Mouse (Mus musculus) stomach, embryonic 16.5 days (tissue): Measurements from ENCODE around the gene Nbl1. TPM values are rescaled to one million over a fixed set of nuclear protein-coding genes. Genes with fewer than 3 reads are reported as not detected.

Experiments used
- ATAC-seq: fragments of 200-750 bp; cut with Nextera tagmentation; 2 replicates; pipeline ENCODE4 v1.8.0; 2017; ENCODE audit warnings: moderate number of reproducible peaks, moderate TSS enrichment; ENCODE audit not compliant: insufficient read depth, low FRiP score
- H3K27ac ChIP-seq: fragments of 300-500 bp; sonication (generic); 2 replicates; pipeline ENCODE4 v1.5.1; 2014; ENCODE audit warnings: low read length
- H3K27me3 ChIP-seq: fragments of 300-500 bp; sonication (generic); 2 replicates; pipeline ENCODE4 v1.6.1; 2014; ENCODE audit warnings: low read length, control low read depth, mixed read lengths; ENCODE audit not compliant: control insufficient read depth, insufficient read depth
- H3K36me3 ChIP-seq: fragments of 300-500 bp; sonication (generic); 2 replicates; pipeline ENCODE4 v1.6.1; 2014; ENCODE audit warnings: low read length; ENCODE audit not compliant: control insufficient read depth, insufficient read depth
- H3K4me1 ChIP-seq: fragments of 300-500 bp; sonication (generic); 2 replicates; pipeline ENCODE4 v1.6.1; 2014; ENCODE audit warnings: low read length, control low read depth, mixed read lengths; ENCODE audit not compliant: control insufficient read depth, insufficient read depth
- H3K4me2 ChIP-seq: fragments of 300-500 bp; sonication (generic); 2 replicates; pipeline ENCODE4 v1.6.1; 2014; ENCODE audit warnings: low read depth, low read length, mixed read lengths
- H3K4me3 ChIP-seq: fragments of 300-500 bp; sonication (generic); replicated peaks from 2 replicates; pipeline ENCODE4 v1.5.1; 2014; ENCODE audit warnings: mild to moderate bottlenecking, low read length
- H3K9ac ChIP-seq: fragments of 300-500 bp; sonication (generic); 2 replicates; pipeline ENCODE4 v1.6.1; 2014; ENCODE audit warnings: low read length
- H3K9me3 ChIP-seq: fragments of 300-500 bp; sonication (generic); replicated peaks from 2 replicates; pipeline ENCODE4 v1.6.1; 2016; ENCODE audit warnings: low read length, control low read depth; ENCODE audit not compliant: control insufficient read depth
- WGBS: fragments of 180-500 bp; shearing (Covaris S2); extraction: QIAGEN DNeasy Blood & Tissue Kit; methylation state at CpG from one replicate; pipeline ENCODE4 v1.1.7; 2014; 5-methylcytosine and 5-hydroxymethylcytosine counted together
- polyA plus RNA-seq: library from polyadenylated mRNA; unstranded; fragments of >200 nt; fragmentation: Nextera tagmentation; extraction: Ambion mirVana; gene quantifications from 2 replicates; pipeline ENCODE4 v1.2.1, GENCODE M21; 2015

The Nbl1 gene
- polyA plus RNA-seq, 1 experiment from 2014 or later, result 48.8 TPM

DNA sequence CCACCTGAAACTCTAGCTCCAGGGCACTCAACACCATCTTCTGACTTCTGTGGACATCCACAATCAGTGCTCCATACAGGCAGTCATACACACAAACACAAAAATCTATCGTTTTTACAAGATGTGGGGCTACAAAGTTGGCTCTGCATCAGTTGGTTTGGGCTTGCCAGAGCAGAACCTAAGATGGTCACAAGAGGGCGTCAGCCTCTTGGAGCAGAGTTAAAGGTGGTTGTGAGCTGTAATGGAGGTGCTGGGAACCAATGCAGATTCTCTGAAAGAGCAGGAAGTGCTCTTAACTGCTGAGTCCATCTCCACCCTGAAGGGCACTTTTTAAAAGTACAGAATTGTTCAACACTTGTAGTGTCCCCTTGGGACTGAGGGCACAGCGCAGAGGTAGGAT is 33.7 kb upstream of the Nbl1 start:
- ATAC-seq, result no peak
- no peak overlapping the region for H3K27ac ChIP-seq
- no peaks in the 10 kb centered on the region for H3K27me3 ChIP-seq
- peaks cover 10% of the 10 kb centered on the region for H3K4me1 ChIP-seq
- no peak overlapping the region for H3K4me2 ChIP-seq
- no peaks in the 10 kb centered on the region for H3K36me3 ChIP-seq
- WGBS, result 92% methylated on average over 3 of the region's 3 CpGs
- no peak overlapping the region for H3K9ac ChIP-seq
- H3K9me3 ChIP-seq, result no peaks in the 10 kb centered on the region
- no peak overlapping the region for H3K4me3 ChIP-seq

GRCm38 (mm10) chr4:139124940-139125339 is 32.1 kb upstream of the Nbl1 start:
- H3K27me3 ChIP-seq, result no peaks in the 10 kb centered on the region

DNA sequence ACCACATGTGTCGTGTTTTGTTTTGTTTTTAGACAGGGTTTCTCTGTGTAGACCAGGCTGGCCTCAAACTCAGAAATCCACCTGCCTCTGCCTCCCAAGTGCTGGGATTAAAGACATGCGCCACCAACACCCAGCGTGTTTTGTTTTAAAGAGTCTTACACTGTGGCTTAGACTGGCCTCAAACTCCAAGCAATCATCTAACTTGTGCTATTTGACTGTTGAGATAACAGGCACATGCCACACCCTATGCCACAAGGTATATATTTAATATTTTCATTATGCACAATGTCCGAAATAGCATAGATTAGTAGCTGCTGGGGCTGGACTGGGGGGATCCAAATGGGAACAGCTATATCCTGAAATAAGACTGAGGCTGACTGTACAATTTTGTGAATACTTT is 29.8 kb upstream of the Nbl1 start:
- Histone ChIP-seq H3K4me3 (no peak overlapping the region), H3K27ac (no peak overlapping the region), H3K27me3 (no peaks in the 10 kb centered on the region), H3K4me2 (no peak overlapping the region), H3K4me1 (peaks cover 17% of the 10 kb centered on the region), H3K9ac (no peak overlapping the region), H3K9me3 (no peaks in the 10 kb centered on the region), H3K36me3 (no peaks in the 10 kb centered on the region)
- 83% methylated on average over 4 of the region's 4 CpGs for WGBS
- no peak for ATAC-seq

More at GRCm38 (mm10) chr4:139124940-139125339, 32.1 kb upstream of the Nbl1 start:
- Histone ChIP-seq H3K36me3 (no peaks in the 10 kb centered on the region), H3K4me2 (no peak overlapping the region), H3K4me3 (no peak overlapping the region), H3K9ac (no peak overlapping the region), H3K4me1 (peaks cover 18% of the 10 kb centered on the region), H3K27ac (no peak overlapping the region), H3K9me3 (no peaks in the 10 kb centered on the region)
- 64% methylated on average over 6 of the region's 6 CpGs for WGBS
- no peak for ATAC-seq

GRCm38 (mm10) chr4:139120998-139121397 is 28.2 kb upstream of the Nbl1 start:
- Histone ChIP-seq H3K36me3 (no peaks in the 10 kb centered on the region), H3K9ac (no peak overlapping the region), H3K4me1 (peaks cover 21% of the 10 kb centered on the region), H3K4me3 (no peak overlapping the region), H3K9me3 (no peaks in the 10 kb centered on the region), H3K27ac (no peak overlapping the region), H3K4me2 (no peak overlapping the region), H3K27me3 (no peaks in the 10 kb centered on the region)
- no peak for ATAC-seq
- WGBS, result 53% methylated on average over 7 of the region's 7 CpGs

GRCm38 (mm10) chr4:139120281-139120814 is 27.6 kb upstream of the Nbl1 start:
- Histone ChIP-seq H3K36me3 (no peaks in the 10 kb centered on the region), H3K4me2 (no peak overlapping the region), H3K9ac (no peak overlapping the region), H3K27ac (no peak overlapping the region), H3K4me1 (peaks cover 21% of the 10 kb centered on the region), H3K27me3 (no peaks in the 10 kb centered on the region), H3K9me3 (no peaks in the 10 kb centered on the region), H3K4me3 (no peak overlapping the region)
- ATAC-seq, result no peak
- 43% methylated on average over 4 of the region's 4 CpGs for WGBS

DNA sequence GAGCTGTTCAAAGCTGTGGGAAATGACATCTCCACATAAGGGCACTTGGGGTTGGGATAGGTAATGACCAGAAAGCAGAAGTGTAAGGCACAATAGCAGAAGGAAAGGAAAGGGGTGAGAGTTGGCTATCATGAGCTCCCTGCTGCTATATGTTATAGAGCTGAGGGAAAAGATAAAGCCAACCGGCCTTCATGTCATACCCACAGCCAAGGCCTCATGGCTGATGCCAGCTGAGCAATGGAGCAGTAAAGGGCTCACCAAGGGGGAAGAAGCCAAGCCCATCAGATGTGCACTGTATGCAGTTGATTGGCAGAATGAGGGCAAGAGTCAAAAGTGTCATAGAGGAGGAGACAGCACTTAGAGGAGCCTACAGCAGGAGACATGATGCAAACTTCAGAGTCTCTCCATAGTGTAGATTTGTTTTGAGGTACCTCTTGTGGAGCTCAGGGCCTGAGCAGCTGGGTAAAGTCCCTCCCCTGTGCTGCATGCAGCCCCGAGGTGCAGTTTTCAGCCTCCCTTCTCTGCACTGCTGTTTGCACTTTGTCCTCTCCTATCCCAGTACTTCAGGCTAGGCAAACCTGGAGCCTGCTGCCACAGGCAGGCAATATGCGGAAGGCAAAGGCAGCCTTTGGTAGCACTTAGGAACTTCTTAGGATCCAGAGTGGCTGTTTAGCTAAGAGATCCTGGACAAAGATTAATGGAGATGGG is 23.7 kb upstream of the Nbl1 start:
- Histone ChIP-seq H3K4me1 (peaks cover 30% of the 10 kb centered on the region), H3K36me3 (no peaks in the 10 kb centered on the region), H3K27ac (no peak overlapping the region), H3K4me2 (no peak overlapping the region), H3K9me3 (no peaks in the 10 kb centered on the region), H3K4me3 (no peak overlapping the region), H3K27me3 (no peaks in the 10 kb centered on the region), H3K9ac (no peak overlapping the region)
- 72% methylated on average over 3 of the region's 3 CpGs for WGBS
- no peak for ATAC-seq

DNA sequence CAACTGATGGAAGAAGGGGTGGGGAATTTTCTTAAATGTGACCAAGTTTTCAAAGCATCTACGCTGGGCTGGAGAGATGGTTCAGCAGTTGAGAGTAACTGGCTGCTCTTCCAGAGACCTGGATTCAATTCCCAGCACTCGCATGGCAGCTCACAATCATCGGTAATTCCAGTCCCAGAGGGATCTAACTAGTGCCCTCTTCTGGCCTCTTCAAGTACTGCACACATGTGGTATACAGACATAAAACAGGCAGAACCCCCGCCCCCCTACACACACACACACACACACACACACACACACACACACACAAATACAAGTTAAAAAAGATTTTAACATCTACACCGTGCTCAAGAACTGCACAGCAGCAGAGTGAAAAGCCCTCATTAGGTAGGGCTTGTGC is 22.9 kb upstream of the Nbl1 start:
- Histone ChIP-seq H3K27ac (no peak overlapping the region), H3K9me3 (no peaks in the 10 kb centered on the region), H3K27me3 (no peaks in the 10 kb centered on the region), H3K9ac (no peak overlapping the region), H3K36me3 (no peaks in the 10 kb centered on the region), H3K4me1 (peaks cover 31% of the 10 kb centered on the region), H3K4me2 (no peak overlapping the region), H3K4me3 (no peak overlapping the region)
- 90% methylated on average over 5 of the region's 5 CpGs for WGBS
- ATAC-seq, result no peak

- Histone ChIP-seq H3K27me3 (no peaks in the 10 kb centered on the region), H3K9ac (no peak overlapping the region), H3K36me3 (no peaks in the 10 kb centered on the region), H3K27ac (no peak overlapping the region), H3K4me2 (no peak overlapping the region), H3K9me3 (no peaks in the 10 kb centered on the region), H3K4me1 (peaks cover 26% of the 10 kb centered on the region), H3K4me3 (no peak overlapping the region)
- no peak for ATAC-seq
- 62% methylated on average over 3 of the region's 3 CpGs for WGBS
Observed at GRCm38 (mm10) chr4:139112482-139112881, 19.7 kb upstream of the Nbl1 start.

GRCm38 (mm10) chr4:139111421-139111820 is 18.6 kb upstream of the Nbl1 start:
- Histone ChIP-seq H3K27ac (peak overlapping the region; percentile 72), H3K4me2 (no peak overlapping the region), H3K27me3 (no peaks in the 10 kb centered on the region), H3K36me3 (no peaks in the 10 kb centered on the region), H3K4me3 (no peak overlapping the region), H3K9me3 (no peaks in the 10 kb centered on the region), H3K9ac (no peak overlapping the region; the same call in 1 of the 2 replicates), H3K4me1 (peaks cover 24% of the 10 kb centered on the region)
- WGBS, result 26% methylated on average over 3 of the region's 3 CpGs
- ATAC-seq, result peak; percentile 59; the same call in 1 of the 2 replicates
